Mouse (Mus musculus) olfactory bulb, adult 2 months (tissue): ENCODE data around the gene Scn3b.

Source experiments
- CTCF ChIP-seq: fragments of 200-500 bp; IDR thresholded peaks from 2 replicates; pipeline ENCODE4 v1.5.1; 2012; ENCODE audit warnings: low read depth, mild to moderate bottlenecking, low read length, moderate library complexity; ENCODE audit not compliant: insufficient read depth
- POLR2A ChIP-seq: fragments of 200-500 bp; IDR thresholded peaks from 2 replicates; pipeline ENCODE4 v1.6.1; 2012; ENCODE audit warnings: mild to moderate bottlenecking, low read depth, low read length, moderate library complexity; ENCODE audit not compliant: insufficient read depth

- TF ChIP-seq POLR2A (no peak), CTCF (no peak)
Measured at GRCm38 (mm10) chr9:40224289-40224688, 44.7 kb upstream of the Scn3b start.
